Mouse (Mus musculus) CH12.LX (cell line): ENCODE measurements around the gene Gucy2d.

Experiments
- CTCF ChIP-seq, 2 experiments: IDR thresholded peaks in 1 of 2; conservative IDR thresholded peaks in 1 of 2; 2 replicates each; pipeline ENCODE4 v1.5.1; 2011 to 2012; ENCODE audit warnings: low read depth in 2 of 2, low read length in 2 of 2, improper control_type of control experiment in 1 of 2, inconsistent platforms in 1 of 2, mild to moderate bottlenecking in 1 of 2, moderate library complexity in 1 of 2
- GABPA ChIP-seq: IDR thresholded peaks from 2 replicates; pipeline ENCODE4 v1.6.1; 2012; ENCODE audit warnings: low read depth, low read length, improper control_type of control experiment, inconsistent platforms; ENCODE audit not compliant: insufficient replicate concordance
- PAX5 ChIP-seq: IDR thresholded peaks from 2 replicates; pipeline ENCODE4 v1.6.1; 2012; ENCODE audit warnings: low read length, inconsistent platforms, mixed read lengths
- POLR2A ChIP-seq: IDR thresholded peaks from 2 replicates; pipeline ENCODE4 v1.6.1; 2011; ENCODE audit warnings: low read depth, mild to moderate bottlenecking, improper control_type of control experiment, low read length

DNA sequence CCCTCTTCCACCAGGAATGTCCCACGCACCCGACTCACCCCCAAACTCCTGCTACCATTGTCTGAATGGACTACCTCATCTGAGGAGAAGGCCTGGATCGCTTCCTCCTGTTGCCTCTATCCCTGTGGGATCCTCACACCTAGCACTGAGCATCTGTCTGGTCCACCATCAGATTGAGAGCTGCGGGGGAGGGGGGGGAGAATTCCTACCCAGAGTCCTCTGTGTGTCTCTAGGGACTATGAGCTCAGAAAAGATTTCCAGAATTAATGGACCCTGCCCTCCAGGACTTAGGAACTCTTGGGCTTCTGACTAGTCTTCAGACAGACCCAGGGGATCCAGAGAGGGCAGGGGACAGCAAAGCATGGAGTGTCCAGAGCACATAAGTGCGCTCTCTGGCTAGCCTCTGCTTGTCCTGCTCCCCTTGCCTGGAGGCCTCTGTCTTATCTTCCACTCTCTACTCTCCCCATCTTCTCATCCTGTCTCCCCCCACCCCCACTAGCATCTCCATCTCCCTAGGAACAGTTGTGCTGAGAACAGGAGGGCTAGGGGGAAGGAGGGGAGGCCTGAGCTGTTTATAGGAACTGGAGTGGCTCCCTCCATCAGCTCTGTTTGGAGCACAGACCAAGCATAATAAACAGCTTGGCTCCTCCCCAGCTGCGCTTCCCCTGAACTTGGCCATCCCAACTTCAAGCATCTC is 63.9 kb downstream of the Gucy2d start:
- no peak for TF ChIP-seq POLR2A
- TF ChIP-seq CTCF (conservative IDR thresholded peaks at IDR 0.05 in 1 of 2, IDR thresholded peaks at IDR 0.05 in 1 of 2; ENCODE audit: low read depth in 2 of 2, low read length in 2 of 2) = no peak
- no peak for TF ChIP-seq GABPA
- TF ChIP-seq PAX5 = no peak
